Mouse (Mus musculus) left cerebral cortex, adult 2 months (tissue): ENCODE results near the gene Loxl3. TPM values are rescaled to one million over a fixed set of nuclear protein-coding genes. Genes with fewer than 3 reads are reported as not detected.

Experiments
- DNase-seq, 2 experiments: peaks; one replicate each; pipeline ENCODE4 v3.0.0; 2021 to 2022; ENCODE audit warnings: low spot score in 2 of 2, mixed read lengths in 1 of 2; ENCODE audit errors: extremely low spot score in 1 of 2
- H3K27ac ChIP-seq: fragments of 200-600 bp; 2 replicates; pipeline ENCODE4 v1.8.1; 2022
- H3K4me3 ChIP-seq: fragments of 200-600 bp; 2 replicates; pipeline ENCODE4 v1.8.1; 2022
- CTCF ChIP-seq: fragments of 200-600 bp; IDR thresholded peaks from 2 replicates; pipeline ENCODE4 v1.8.1; 2022; ENCODE audit warnings: antibody characterized with exemption, mild to moderate bottlenecking, moderate library complexity
- intact Hi-C: fragments of 180-260 bp; cut with DNase I; formaldehyde crosslinking; loops from one replicate; pipeline ENCODE4 v1.15.1; 2025
- total RNA-seq, 2 experiments: library from RNA; stranded (reverse); gene quantifications; 2 replicates each; pipeline ENCODE4 v1.2.3; 2021

Gene Loxl3
- total RNA-seq, 2 experiments from 2014 or later = 2.0 to 3.5 TPM

DNA sequence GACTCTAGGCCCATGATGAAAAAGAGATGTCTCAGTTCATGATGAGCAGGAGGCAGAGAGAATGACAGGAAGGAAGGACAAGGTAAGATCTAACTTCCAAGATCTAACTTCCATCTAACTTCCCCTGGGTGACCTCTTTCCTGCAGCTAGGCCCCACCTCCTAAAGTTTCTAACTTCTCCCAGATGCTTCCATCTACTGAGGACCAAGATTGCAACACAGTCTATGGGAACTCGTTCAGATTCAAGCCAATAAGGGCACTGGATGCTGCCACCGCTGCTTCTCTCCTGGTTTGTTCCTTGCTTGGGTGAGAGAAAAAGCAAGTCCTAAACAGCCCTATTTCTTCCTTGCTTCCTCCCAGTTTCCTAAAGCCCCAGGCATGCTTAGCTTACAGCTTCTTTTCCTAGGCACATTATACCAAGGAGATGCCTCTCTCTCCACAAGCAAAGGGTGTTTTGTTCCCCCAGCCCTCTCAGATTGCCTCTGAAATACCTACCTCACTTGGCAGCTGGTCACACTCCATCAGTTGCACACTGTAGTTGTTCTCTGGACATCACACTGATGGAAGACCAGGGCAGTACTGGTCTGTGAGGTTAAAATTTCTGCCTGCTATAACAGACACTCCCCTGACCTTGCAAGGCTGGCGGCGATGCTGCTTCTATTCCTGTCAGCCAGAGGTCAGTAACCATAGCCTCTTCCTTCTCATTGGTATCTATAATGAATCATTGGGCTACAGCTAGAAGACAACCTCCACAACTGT is 13.0 kb upstream of the Loxl3 start:
- no peak for TF ChIP-seq CTCF
- DNase-seq = no peak
- Histone ChIP-seq H3K27ac (no peak overlapping the region), H3K4me3 (no peak overlapping the region)
- intact Hi-C loops = no loop called here

DNA sequence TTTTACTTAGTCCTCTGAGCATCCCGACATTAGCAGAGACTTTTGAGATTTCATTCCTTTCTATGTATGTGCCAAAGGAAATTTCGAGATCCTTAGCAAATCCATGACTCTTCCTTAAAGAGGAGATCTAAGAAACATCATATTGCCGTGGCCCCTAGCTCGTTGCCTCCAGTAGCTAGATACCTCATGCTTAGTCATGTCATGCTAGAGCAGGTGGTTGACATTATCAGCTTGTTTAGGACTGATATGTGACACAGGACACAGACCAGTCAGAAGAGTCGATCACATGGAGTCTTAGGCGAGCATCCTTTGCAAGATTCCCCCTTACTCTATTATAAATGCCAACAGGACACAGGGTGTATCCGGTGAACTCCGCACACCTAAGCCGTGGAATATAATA is 11.0 kb upstream of the Loxl3 start:
- intact Hi-C loops = no loop called here
- DNase-seq = no peak
- Histone ChIP-seq H3K4me3 (no peak overlapping the region), H3K27ac (no peak overlapping the region)
- TF ChIP-seq CTCF = no peak

DNA sequence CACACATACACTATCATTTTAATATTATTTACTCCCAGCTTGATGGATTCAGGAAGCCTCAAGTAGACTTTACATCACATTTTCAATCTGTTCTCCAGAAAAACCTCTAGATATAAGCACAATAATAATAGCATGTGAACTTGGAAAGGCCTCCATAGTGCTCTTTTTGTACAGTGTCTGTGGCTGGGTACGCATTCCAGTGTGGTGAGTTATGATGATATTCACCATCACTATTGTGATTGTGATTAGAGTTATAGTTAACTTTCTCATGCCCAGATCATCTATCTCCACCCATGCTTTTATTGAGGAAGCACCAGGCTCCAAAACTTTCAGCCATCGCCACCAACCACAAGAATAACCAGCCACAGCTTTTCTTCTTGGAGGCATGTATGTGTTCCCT is 10.2 kb upstream of the Loxl3 start:
- intact Hi-C loops = no loop called here
- no peak for DNase-seq
- no peak for TF ChIP-seq CTCF
- Histone ChIP-seq H3K27ac (no peak overlapping the region), H3K4me3 (no peak overlapping the region)

DNA sequence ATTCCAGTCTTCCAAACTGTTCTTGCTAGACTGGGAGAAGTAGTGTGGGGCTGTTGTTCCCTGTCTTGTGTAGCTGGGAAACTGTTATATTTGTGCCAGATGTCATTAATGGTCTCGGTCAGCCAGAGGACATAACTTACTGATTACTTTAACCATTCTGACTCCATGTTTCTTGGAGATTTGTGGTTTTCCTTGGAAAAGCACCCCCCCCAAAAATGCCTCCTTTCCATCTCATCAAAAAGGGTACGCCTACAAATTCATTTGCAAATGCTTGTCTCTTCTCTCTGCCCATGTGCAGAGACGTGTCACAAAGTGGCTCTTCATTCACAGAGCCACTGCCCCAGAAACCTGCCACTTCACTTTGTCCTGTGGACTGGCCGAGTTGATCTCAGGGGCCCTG is 9.6 kb upstream of the Loxl3 start:
- Histone ChIP-seq H3K4me3 (no peak overlapping the region), H3K27ac (no peak overlapping the region)
- TF ChIP-seq CTCF = no peak
- intact Hi-C loops = no loop called here
- no peak for DNase-seq

DNA sequence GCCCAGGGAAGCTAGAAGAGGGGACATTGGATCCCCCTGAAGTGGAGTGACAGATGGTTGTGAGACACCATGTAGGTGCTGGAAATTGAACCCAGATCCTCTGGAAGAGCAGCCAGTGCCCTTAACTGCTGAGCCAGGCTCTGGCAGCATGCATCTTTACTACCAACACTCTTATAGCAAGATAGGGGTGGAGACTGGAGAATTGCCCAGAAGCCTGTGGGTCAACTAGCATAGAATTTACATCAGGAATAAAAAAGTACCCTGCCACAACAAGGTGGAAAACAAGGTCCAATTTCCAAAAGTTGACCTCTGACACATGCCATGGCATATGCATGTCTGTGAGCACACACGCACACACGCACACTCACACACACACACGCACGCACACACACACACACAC is 8.8 kb upstream of the Loxl3 start:
- no peak overlapping the region for H3K27ac ChIP-seq
- H3K4me3 ChIP-seq = no peak overlapping the region
- DNase-seq = no peak
- intact Hi-C loops = no loop called here
- TF ChIP-seq CTCF = no peak

DNA sequence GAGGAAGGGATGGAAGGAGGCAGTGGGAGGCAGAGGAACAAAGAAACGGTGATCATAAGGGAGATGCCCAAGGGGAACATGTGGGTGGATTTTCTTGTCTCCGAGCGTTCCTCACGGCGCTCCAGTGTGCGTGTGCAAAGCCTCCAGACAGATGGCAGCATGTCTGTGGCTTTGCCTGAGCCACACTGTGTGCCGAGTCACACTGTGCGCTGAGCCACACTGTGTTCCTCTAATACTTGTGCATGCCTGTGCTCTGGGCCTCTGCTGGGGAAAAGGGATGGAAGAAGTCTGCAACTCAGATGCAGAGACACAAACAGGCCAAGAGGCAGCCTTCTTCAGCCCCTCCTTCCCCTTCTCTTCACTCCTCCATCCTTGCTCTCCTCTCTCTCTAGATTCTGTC is 6.7 kb upstream of the Loxl3 start:
- DNase-seq = no peak
- TF ChIP-seq CTCF = no peak
- intact Hi-C loops = no loop called here
- no peak overlapping the region for H3K4me3 ChIP-seq
- H3K27ac ChIP-seq = no peak overlapping the region

DNA sequence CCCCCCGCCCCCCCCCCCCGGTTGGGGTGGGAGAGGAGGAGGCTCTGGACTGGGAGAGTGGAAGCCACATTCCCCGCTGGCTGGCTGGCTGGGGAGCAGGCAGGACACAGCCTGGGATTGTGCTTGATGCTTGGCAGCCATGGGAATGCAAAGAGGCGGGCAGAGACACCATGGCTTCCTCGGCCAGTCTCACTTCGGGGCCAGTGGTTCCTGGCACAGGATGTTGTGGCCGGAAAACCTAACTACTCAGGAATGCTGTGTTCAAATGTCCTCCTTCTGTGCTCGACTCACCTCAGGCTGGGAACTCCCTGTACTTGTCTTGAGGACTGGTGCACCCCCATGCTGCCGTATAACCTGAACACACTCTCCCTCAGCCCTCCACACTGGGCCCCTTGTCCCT is 6.3 kb upstream of the Loxl3 start:
- H3K4me3 ChIP-seq = no peak overlapping the region
- intact Hi-C loops = no loop called here
- H3K27ac ChIP-seq = no peak overlapping the region
- TF ChIP-seq CTCF = no peak
- DNase-seq = no peak

DNA sequence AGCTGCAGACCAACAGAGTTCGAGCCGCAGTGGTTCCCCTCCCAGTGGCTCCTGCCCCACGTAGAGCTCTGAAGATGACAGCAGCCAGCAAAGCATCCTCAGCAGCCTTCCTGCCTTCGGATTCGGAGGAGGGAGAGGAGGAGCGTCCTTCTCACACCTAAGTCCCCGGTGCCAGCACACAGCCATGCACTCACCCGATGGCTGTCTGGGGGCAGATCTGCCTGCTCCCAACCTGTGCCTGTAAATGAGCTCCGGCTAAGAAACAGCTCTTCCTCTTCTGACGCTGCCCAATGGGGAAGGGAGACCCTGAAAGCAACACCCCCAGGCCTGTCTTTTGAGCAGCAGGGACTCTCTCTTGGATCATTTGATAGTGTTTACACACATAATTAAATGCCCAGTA is 4.2 kb upstream of the Loxl3 start:
- intact Hi-C loops = no loop called here
- Histone ChIP-seq H3K27ac (no peak overlapping the region), H3K4me3 (no peak overlapping the region)
- no peak for DNase-seq
- TF ChIP-seq CTCF = no peak

DNA sequence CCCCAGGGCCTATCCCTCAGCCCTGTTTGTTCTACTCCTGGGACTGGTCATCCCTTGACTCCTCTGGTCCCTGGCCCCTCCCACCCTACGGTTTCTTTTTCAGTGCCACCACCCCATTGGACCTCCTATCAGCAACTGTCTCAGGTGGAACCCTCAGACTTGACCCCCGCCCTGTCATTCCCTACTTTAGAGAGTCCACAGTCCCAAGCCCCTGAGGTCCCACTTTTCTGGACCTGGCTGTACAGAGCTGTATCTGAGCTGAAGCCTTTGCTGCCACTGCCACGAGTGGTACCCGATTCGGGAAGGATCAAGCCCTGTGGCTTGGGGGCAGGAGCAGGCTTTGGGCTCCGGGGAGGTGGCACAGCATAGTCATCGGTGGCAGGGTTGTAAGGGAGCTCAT is 2.9 kb upstream of the Loxl3 start:
- no peak overlapping the region for H3K4me3 ChIP-seq
- intact Hi-C loops = no loop called here
- TF ChIP-seq CTCF = no peak
- DNase-seq = no peak
- no peak overlapping the region for H3K27ac ChIP-seq

DNA sequence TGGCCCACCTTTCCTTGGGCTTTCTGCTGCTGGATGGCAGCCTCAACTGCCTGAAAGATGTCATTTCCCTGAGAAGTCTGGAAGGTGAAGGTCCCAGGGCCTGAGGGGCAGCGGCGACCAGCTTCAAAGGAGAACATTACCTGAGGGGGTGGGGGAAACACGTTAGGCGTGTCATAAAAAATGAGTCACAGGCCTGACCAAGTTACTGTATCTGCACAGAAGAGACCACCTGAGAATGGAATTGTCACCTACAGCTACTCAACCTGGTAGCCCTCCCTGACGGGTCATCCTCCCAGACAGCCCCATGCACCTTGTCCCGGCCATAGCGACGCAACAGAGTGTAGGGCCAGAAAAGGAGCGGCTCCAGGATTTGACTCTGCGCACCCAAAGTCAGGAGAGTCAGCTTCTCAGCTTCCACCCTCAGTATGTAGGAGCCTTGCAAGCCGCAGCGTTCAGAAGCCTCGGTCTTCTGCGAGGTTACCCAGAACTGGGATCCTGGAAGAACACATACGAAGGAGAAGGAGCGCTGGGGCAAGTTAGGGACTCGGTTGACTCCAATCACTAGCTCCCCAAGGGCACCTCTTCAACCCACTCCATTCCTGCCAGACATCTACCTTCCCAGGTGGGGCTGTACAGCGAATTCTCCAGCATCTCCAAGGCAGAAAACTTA is 1.9 kb upstream of the Loxl3 start:
- Histone ChIP-seq H3K4me3 (peak overlapping the region; percentile 52), H3K27ac (no peak overlapping the region)
- intact Hi-C loops = no loop called here
- no peak for TF ChIP-seq CTCF
- no peak for DNase-seq

DNA sequence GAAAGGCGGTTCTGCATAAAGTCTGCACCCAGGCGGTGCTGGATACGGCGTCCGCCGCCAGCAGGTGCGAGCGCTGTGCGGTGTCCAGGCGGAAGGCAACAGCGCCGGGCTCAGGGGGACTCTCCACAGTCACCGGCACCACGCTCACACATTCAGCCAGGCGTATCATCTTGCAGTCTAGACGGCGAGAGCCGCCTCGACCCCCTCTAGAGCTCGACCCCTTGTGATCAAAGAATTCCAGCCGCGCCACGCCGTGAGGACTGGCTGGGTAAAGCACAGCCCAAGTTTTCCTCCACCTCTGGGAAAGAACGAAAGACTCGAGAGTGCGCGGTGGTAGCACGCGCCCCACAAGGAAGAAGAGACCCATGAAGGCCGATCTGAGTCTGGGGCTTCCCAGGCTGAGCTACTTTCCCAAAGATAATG is 1.2 kb upstream of the Loxl3 start:
- H3K27ac ChIP-seq = no peak overlapping the region
- H3K4me3 ChIP-seq = peak overlapping the region; percentile 52
- DNase-seq = no peak
- intact Hi-C loops = no loop called here
- peak; percentile 2; the same call in 1 of the 2 replicates for TF ChIP-seq CTCF

DNA sequence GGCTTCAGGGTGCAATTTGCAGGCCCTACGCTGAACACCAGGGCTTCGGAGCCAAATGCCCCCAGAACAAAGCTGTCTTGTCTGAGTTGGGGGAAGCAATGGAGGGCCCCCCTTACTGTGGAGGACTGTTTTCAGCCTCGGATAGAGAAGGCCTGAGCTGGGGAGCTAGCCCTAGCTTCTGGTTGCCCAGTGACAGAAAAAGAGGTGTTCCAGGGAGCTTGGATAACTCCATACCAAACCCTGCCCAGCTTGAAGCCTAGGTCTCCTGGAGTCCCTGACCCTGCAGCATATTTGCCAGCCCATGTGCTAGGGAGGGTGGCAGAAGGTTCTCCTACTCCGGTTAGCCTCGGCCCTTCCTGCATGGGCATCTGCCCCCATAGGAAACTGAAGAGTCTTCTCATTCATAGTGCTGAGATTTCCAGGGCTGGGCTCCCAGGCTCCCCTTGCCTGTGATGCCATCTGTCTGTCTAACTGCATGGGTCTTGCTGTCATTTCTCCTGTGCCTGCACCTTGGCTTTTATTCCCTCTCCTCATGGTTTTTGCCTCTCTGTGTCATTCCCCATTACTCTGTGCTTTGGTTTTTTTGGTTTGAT is 586 bp downstream of the Loxl3 start:
- Histone ChIP-seq H3K27ac (no peak overlapping the region), H3K4me3 (peak overlapping the region; percentile 52)
- DNase-seq = no peak
- no peak for TF ChIP-seq CTCF
- intact Hi-C loops = loop anchor here (5.0 kb wide), 1 partner anchor 37 kb away; no protein-coding TSS in a partner anchor
